Mouse (Mus musculus) embryonic fibroblast, embryonic 13.5 days (primary cell): ENCODE results near the gene Mrnip.

Experiments
- CTCF ChIP-seq: IDR thresholded peaks from 2 replicates; pipeline ENCODE4 v1.5.1; 2011; ENCODE audit warnings: mild to moderate bottlenecking, control low read depth, low read length, moderate library complexity, borderline replicate concordance; ENCODE audit not compliant: insufficient read depth
- POLR2A ChIP-seq: IDR thresholded peaks from 2 replicates; pipeline ENCODE4 v1.6.1; 2011; ENCODE audit warnings: low read depth, mild to moderate bottlenecking, control low read depth, low read length, moderate library complexity

DNA sequence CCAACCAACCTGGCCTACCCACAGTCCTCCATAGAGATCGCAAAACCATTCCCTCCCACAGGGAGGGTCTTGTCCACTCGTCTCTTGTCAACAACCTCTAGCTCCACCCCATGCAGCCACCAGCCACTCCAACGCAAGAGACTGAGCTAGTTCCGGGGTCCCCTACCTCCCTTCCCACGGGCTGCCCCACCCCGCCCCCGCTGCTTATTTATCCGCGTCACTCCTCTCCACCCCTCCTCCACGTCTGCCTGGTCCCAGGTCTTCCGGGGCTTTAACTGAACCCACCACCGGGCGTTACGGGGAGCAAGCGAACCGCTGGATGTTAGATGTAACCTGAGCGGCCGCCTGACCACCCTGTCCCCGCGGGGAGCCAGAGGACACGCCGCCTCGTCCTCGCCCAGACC lies 35.9 kb downstream of the Mrnip start:
- TF ChIP-seq CTCF: no peak
- TF ChIP-seq POLR2A: peak; percentile 32; the same call in 1 of the 2 replicates
